Mouse (Mus musculus) ES-Bruce4 (cell line): ENCODE measurements around the gene Gm49776. TPM values are rescaled to one million over a fixed set of nuclear protein-coding genes. Genes with fewer than 3 reads are reported as not detected.

Experiments
- H3K27ac ChIP-seq: 2 replicates; pipeline ENCODE4 v1.5.1; 2012; ENCODE audit warnings: low read length, inconsistent platforms; ENCODE audit not compliant: insufficient read depth
- H3K27me3 ChIP-seq: 2 replicates; pipeline ENCODE4 v1.6.1; 2012; ENCODE audit warnings: mild to moderate bottlenecking, low read length, inconsistent platforms; ENCODE audit not compliant: control insufficient read depth, poor library complexity, insufficient read depth, severe bottlenecking
- H3K36me3 ChIP-seq: 2 replicates; pipeline ENCODE4 v1.6.1; 2012; ENCODE audit warnings: inconsistent platforms, mild to moderate bottlenecking, low read length, moderate library complexity; ENCODE audit not compliant: control insufficient read depth, poor library complexity, insufficient read depth, severe bottlenecking
- H3K4me1 ChIP-seq: one replicate; pipeline ENCODE4 v1.8.1; 2011; ENCODE audit warnings: low read length; ENCODE audit not compliant: control insufficient read depth, insufficient read depth
- H3K4me3 ChIP-seq: 2 replicates; pipeline ENCODE4 v1.5.1; 2011; ENCODE audit warnings: low read depth, mild to moderate bottlenecking, low read length
- H3K9ac ChIP-seq: 2 replicates; pipeline ENCODE4 v1.6.1; 2012; ENCODE audit warnings: low read depth, mild to moderate bottlenecking, inconsistent platforms; ENCODE audit not compliant: poor library complexity, severe bottlenecking
- H3K9me3 ChIP-seq: replicated peaks from 2 replicates; pipeline ENCODE4 v1.6.1; 2012; ENCODE audit warnings: mild to moderate bottlenecking, low read length, inconsistent platforms; ENCODE audit not compliant: control insufficient read depth, poor library complexity, insufficient read depth, severe bottlenecking
- CTCF ChIP-seq: IDR thresholded peaks from one replicate; pipeline ENCODE4 v1.8.1; 2011; ENCODE audit warnings: low read depth, low read length
- EP300 ChIP-seq: IDR thresholded peaks from 2 replicates; pipeline ENCODE4 v1.6.1; 2011; ENCODE audit warnings: low read depth, low read length; ENCODE audit not compliant: insufficient read depth
- POLR2A ChIP-seq: IDR thresholded peaks from one replicate; pipeline ENCODE4 v1.8.1; 2011; ENCODE audit warnings: low read length; ENCODE audit not compliant: insufficient read depth
- polyA plus RNA-seq: library from polyadenylated mRNA; stranded (reverse); fragments of >200 nt; gene quantifications from 2 replicates; pipeline ENCODE4 v1.2.4, GENCODE M21; 2011; ENCODE audit warnings: low read depth; ENCODE audit not compliant: missing spikeins, insufficient read depth, insufficient read length

Gene Gm49776
- polyA plus RNA-seq, 1 experiment, result not detected

DNA sequence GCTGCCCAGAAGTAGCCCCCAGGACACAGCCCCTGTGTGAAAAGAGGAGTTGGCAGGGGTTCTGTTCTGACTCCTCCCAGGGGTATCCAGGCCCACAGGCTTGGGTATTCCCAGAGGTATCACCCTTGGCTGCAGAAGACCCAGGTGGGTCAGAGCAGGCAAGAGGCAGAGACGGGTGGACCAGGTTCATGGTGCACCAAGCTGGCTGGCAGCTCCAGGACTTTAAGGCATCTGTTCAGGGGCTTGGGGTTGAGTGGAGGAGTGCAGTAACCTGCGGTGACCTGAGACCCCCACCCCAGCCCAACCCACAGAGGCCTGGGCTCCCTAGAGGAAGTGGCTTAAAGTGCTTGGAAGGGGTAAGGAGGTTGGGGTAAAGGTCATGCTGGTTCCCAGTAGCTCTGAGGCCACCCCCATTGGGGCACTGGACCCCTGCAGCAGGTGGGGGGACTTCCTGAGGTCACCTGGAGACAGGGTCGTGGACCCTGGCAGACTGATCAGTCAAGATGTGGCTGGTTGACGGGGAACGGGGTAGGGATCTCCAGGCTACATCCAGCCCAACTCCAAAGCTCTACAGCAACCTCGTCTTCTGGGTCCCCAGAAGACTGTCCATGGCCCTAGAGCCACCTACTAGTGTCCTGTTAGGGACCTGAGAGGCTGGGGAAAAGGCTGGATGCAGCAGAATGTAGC lies 37.1 kb downstream of the Gm49776 start:
- no peaks in the 10 kb centered on the region for H3K4me1 ChIP-seq
- H3K4me3 ChIP-seq, result no peak overlapping the region
- no peaks in the 10 kb centered on the region for H3K36me3 ChIP-seq
- H3K27me3 ChIP-seq, result no peaks in the 10 kb centered on the region
- TF ChIP-seq CTCF (no peak), EP300 (no peak), POLR2A (no peak)
- no peak overlapping the region for H3K9ac ChIP-seq
- H3K9me3 ChIP-seq, result no peaks in the 10 kb centered on the region
- no peak overlapping the region for H3K27ac ChIP-seq

GRCm38 (mm10) chr16:18220001-18220400 lies 38.1 kb downstream of the Gm49776 start:
- no peak overlapping the region for H3K27ac ChIP-seq
- no peaks in the 10 kb centered on the region for H3K27me3 ChIP-seq
- no peak overlapping the region for H3K9ac ChIP-seq
- H3K36me3 ChIP-seq, result no peaks in the 10 kb centered on the region
- TF ChIP-seq CTCF (no peak), POLR2A (no peak), EP300 (no peak)
- H3K4me3 ChIP-seq, result no peak overlapping the region
- no peaks in the 10 kb centered on the region for H3K4me1 ChIP-seq
- no peaks in the 10 kb centered on the region for H3K9me3 ChIP-seq

- H3K4me1 ChIP-seq, result no peaks in the 10 kb centered on the region
- H3K36me3 ChIP-seq, result no peaks in the 10 kb centered on the region
- H3K9me3 ChIP-seq, result no peaks in the 10 kb centered on the region
- no peak overlapping the region for H3K27ac ChIP-seq
- no peaks in the 10 kb centered on the region for H3K27me3 ChIP-seq
- no peak for TF ChIP-seq EP300
- TF ChIP-seq CTCF, result no peak
- TF ChIP-seq POLR2A, result no peak
- no peak overlapping the region for H3K9ac ChIP-seq
- no peak overlapping the region for H3K4me3 ChIP-seq
These were observed 39.5 kb downstream of the Gm49776 start for GRCm38 (mm10) chr16:18218580-18218996.

DNA sequence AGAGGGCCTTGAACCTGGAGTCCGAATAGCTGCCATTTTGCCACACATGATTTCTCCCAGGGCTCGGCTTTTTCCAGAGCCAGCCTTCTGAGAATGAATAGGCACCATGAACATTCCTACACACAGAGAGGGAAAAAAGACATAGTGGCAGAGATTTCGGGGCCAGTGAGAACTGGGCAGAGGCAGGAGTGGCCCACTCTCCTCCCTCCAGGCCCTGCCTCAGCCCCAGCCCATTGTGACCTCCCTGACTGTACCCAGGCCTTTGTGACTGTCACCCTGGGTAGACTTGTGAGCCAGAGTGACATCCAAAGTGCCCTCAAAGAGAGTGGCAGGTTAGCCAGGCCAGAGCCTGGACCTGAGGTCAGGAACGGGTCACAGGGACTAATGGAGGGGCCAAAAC lies 40.5 kb downstream of the Gm49776 start, which contains the start of gene Ccdc188:
Gene Ccdc188 (plus strand): TSS at position 301 of the 400 bp plus-strand sequence.
- TF ChIP-seq POLR2A (no peak), CTCF (no peak), EP300 (no peak)
- no peak within 1 kb of the TSS for H3K27ac ChIP-seq
- no peaks in the 10 kb centered on the region for H3K4me1 ChIP-seq
- H3K27me3 ChIP-seq, result no peaks in the 10 kb centered on the region
- H3K9ac ChIP-seq, result no peak within 1 kb of the TSS
- H3K9me3 ChIP-seq, result no peaks in the 10 kb centered on the region
- no peak within 1 kb of the TSS for H3K4me3 ChIP-seq
- H3K36me3 ChIP-seq, result no peaks in the 10 kb centered on the region

DNA sequence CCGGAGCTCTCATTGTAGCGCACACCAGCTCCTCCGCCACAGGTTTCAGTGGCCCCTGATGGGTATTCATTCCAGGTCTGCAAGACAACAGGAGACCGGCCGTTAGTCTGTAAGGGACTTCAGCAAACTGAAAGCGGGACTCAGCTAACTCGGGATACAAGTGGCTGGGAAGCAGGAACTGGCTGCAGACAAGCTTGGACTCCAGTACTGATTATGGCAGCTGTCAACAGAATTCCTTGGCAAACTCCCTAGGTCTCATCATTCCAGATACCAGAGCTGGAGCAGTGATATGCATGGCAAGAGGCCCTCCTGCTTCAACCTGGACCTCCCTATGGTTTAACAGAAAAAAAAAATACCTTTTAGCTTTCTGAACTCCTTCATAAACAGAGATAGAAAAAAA lies 43.3 kb downstream of the Gm49776 start:
- no peak for TF ChIP-seq CTCF
- no peak for TF ChIP-seq EP300
- no peak for TF ChIP-seq POLR2A
- no peaks in the 10 kb centered on the region for H3K36me3 ChIP-seq
- H3K27me3 ChIP-seq, result no peaks in the 10 kb centered on the region
- no peak overlapping the region for H3K4me3 ChIP-seq
- H3K9ac ChIP-seq, result no peak overlapping the region
- H3K27ac ChIP-seq, result no peak overlapping the region
- H3K9me3 ChIP-seq, result no peaks in the 10 kb centered on the region
- no peaks in the 10 kb centered on the region for H3K4me1 ChIP-seq

DNA sequence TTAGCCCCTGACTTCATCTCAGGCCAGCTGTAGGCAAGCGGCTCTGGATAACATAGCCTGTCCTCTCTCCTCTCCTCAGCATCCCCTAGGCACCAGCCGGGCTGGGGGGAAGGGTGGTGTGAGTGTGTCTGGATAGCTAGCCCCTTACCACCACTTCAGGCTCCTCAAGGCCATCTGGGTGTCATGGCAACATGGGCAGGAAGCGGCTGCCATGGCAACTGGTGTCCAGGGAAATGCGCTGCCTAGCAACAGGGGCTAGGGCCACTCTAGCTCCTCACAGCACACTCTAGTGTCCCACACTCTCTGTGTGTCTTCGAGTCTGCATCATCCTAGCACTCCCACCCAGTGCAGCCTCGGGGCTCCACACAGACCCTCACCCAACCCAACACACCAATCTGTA lies 44.4 kb downstream of the Gm49776 start:
- Histone ChIP-seq H3K4me3 (no peak overlapping the region), H3K27ac (no peak overlapping the region), H3K27me3 (no peaks in the 10 kb centered on the region), H3K36me3 (no peaks in the 10 kb centered on the region), H3K4me1 (no peaks in the 10 kb centered on the region), H3K9me3 (no peaks in the 10 kb centered on the region), H3K9ac (no peak overlapping the region)
- TF ChIP-seq POLR2A (no peak), CTCF (no peak), EP300 (no peak)
